Mouse (Mus musculus): ENCODE data around the gene Slc44a5. TPM values are rescaled to one million over a fixed set of nuclear protein-coding genes. Genes with fewer than 3 reads are reported as not detected.
A peak's percentile ranks its signal among the peaks of the same experiment; 100 is the strongest.

Slc44a5 gene
- polyA plus RNA-seq, 1 experiment from 2014 or later = 0.97 TPM

GRCm38 (mm10) chr3:154182987-154183386 is 209.8 kb downstream of the Slc44a5 start:
- no peak overlapping the region for H3K9ac ChIP-seq
- no peaks in the 10 kb centered on the region for H3K36me3 ChIP-seq
- no peak overlapping the region for H3K4me2 ChIP-seq (replicated peaks)
- no peak overlapping the region for H3K27ac ChIP-seq
- no peaks in the 10 kb centered on the region for H3K27me3 ChIP-seq (replicated peaks)
- H3K9me3 ChIP-seq = no peaks in the 10 kb centered on the region
- 87% methylated on average over 7 of the region's 7 CpGs for WGBS
- no peak for ATAC-seq
- H3K4me1 ChIP-seq (replicated peaks) = no peaks in the 10 kb centered on the region
- no peak overlapping the region for H3K4me3 ChIP-seq (replicated peaks)

GRCm38 (mm10) chr3:154183957-154184356 is 210.7 kb downstream of the Slc44a5 start:
- Histone ChIP-seq H3K4me1 (replicated peaks) (no peaks in the 10 kb centered on the region; the same call in 1 of the 2 replicates), H3K4me2 (replicated peaks) (no peak overlapping the region)

GRCm38 (mm10) chr3:154188668-154189067 is 215.4 kb downstream of the Slc44a5 start:
- Histone ChIP-seq H3K4me3 (replicated peaks) (no peak overlapping the region), H3K27ac (no peak overlapping the region), H3K4me2 (replicated peaks) (no peak overlapping the region), H3K36me3 (no peaks in the 10 kb centered on the region), H3K9me3 (no peaks in the 10 kb centered on the region), H3K9ac (no peak overlapping the region), H3K27me3 (replicated peaks) (no peaks in the 10 kb centered on the region), H3K4me1 (replicated peaks) (peaks cover 12% of the 10 kb centered on the region)
- WGBS = 32% methylated on average over 9 of the region's 9 CpGs
- no peak for ATAC-seq

More at GRCm38 (mm10) chr3:154183957-154184356, 210.7 kb downstream of the Slc44a5 start:
- no peaks in the 10 kb centered on the region for H3K36me3 ChIP-seq
- no peak overlapping the region for H3K9ac ChIP-seq
- no peaks in the 10 kb centered on the region for H3K9me3 ChIP-seq
- no peaks in the 10 kb centered on the region for H3K27me3 ChIP-seq (replicated peaks)
- H3K27ac ChIP-seq = no peak overlapping the region
- no peak for ATAC-seq
- no peak overlapping the region for H3K4me3 ChIP-seq (replicated peaks)
- WGBS = 71% methylated on average over 9 of the region's 9 CpGs

GRCm38 (mm10) chr3:154192328-154193030 is 219.2 kb downstream of the Slc44a5 start:
- no peaks in the 10 kb centered on the region for H3K27me3 ChIP-seq (replicated peaks)
- H3K36me3 ChIP-seq = no peaks in the 10 kb centered on the region
- WGBS = 22% methylated on average over 13 of the region's 14 CpGs
- no peak overlapping the region for H3K27ac ChIP-seq
- H3K4me1 ChIP-seq (replicated peaks) = peaks cover 15% of the 10 kb centered on the region
- peak; percentile 34 for ATAC-seq
- H3K4me2 ChIP-seq (replicated peaks) = no peak overlapping the region
- no peaks in the 10 kb centered on the region for H3K9me3 ChIP-seq
- no peak overlapping the region for H3K9ac ChIP-seq
- H3K4me3 ChIP-seq (replicated peaks) = no peak overlapping the region

GRCm38 (mm10) chr3:154193189-154193840 is 220.1 kb downstream of the Slc44a5 start:
- Histone ChIP-seq H3K4me2 (replicated peaks) (no peak overlapping the region), H3K4me3 (replicated peaks) (no peak overlapping the region), H3K36me3 (no peaks in the 10 kb centered on the region), H3K4me1 (replicated peaks) (peaks cover 15% of the 10 kb centered on the region), H3K9ac (no peak overlapping the region), H3K27me3 (replicated peaks) (no peaks in the 10 kb centered on the region), H3K27ac (no peak overlapping the region), H3K9me3 (no peaks in the 10 kb centered on the region)
- WGBS = 59% methylated on average over 10 of the region's 10 CpGs
- ATAC-seq = peak; percentile 65

GRCm38 (mm10) chr3:154200422-154200828 is 227.2 kb downstream of the Slc44a5 start:
- Histone ChIP-seq H3K9ac (no peak overlapping the region), H3K4me1 (replicated peaks) (no peaks in the 10 kb centered on the region), H3K9me3 (no peaks in the 10 kb centered on the region), H3K27me3 (replicated peaks) (no peaks in the 10 kb centered on the region), H3K4me2 (replicated peaks) (no peak overlapping the region), H3K36me3 (no peaks in the 10 kb centered on the region), H3K27ac (no peak overlapping the region), H3K4me3 (replicated peaks) (no peak overlapping the region)
- ATAC-seq = no peak
- 36% methylated on average over 8 of the region's 8 CpGs for WGBS

GRCm38 (mm10) chr3:154201796-154202195 is 228.6 kb downstream of the Slc44a5 start:
- WGBS = 91% methylated on average over 12 of the region's 12 CpGs
- ATAC-seq = no peak
- H3K27ac ChIP-seq = no peak overlapping the region
- H3K4me2 ChIP-seq (replicated peaks) = no peak overlapping the region
- H3K9ac ChIP-seq = no peak overlapping the region
- no peaks in the 10 kb centered on the region for H3K4me1 ChIP-seq (replicated peaks)
- no peaks in the 10 kb centered on the region for H3K36me3 ChIP-seq
- H3K9me3 ChIP-seq = no peaks in the 10 kb centered on the region
- H3K4me3 ChIP-seq (replicated peaks) = no peak overlapping the region
- H3K27me3 ChIP-seq (replicated peaks) = no peaks in the 10 kb centered on the region

GRCm38 (mm10) chr3:154202383-154202782 is 229.1 kb downstream of the Slc44a5 start:
- no peaks in the 10 kb centered on the region for H3K9me3 ChIP-seq
- H3K27ac ChIP-seq = no peak overlapping the region
- WGBS = 85% methylated on average over 13 of the region's 13 CpGs
- no peaks in the 10 kb centered on the region for H3K36me3 ChIP-seq
- no peak for ATAC-seq
- H3K9ac ChIP-seq = no peak overlapping the region
- H3K4me2 ChIP-seq (replicated peaks) = no peak overlapping the region
- no peaks in the 10 kb centered on the region for H3K4me1 ChIP-seq (replicated peaks)
- no peaks in the 10 kb centered on the region for H3K27me3 ChIP-seq (replicated peaks)
- no peak overlapping the region for H3K4me3 ChIP-seq (replicated peaks)

GRCm38 (mm10) chr3:154208479-154208878 is 235.2 kb downstream of the Slc44a5 start:
- no peak overlapping the region for H3K4me3 ChIP-seq (replicated peaks)
- H3K9me3 ChIP-seq = no peaks in the 10 kb centered on the region
- H3K27me3 ChIP-seq (replicated peaks) = no peaks in the 10 kb centered on the region
- ATAC-seq = no peak
- no peaks in the 10 kb centered on the region for H3K4me1 ChIP-seq (replicated peaks)
- H3K36me3 ChIP-seq = no peaks in the 10 kb centered on the region
- WGBS = 87% methylated on average over 2 of the region's 2 CpGs
- no peak overlapping the region for H3K4me2 ChIP-seq (replicated peaks)
- H3K27ac ChIP-seq = no peak overlapping the region
- no peak overlapping the region for H3K9ac ChIP-seq

GRCm38 (mm10) chr3:154209201-154209754 is 236.0 kb downstream of the Slc44a5 start:
- Histone ChIP-seq H3K27me3 (replicated peaks) (no peaks in the 10 kb centered on the region), H3K36me3 (no peaks in the 10 kb centered on the region), H3K4me3 (replicated peaks) (no peak overlapping the region), H3K9me3 (no peaks in the 10 kb centered on the region), H3K4me1 (replicated peaks) (no peaks in the 10 kb centered on the region), H3K4me2 (replicated peaks) (no peak overlapping the region), H3K9ac (no peak overlapping the region), H3K27ac (no peak overlapping the region)
- ATAC-seq = no peak
- WGBS = 22% methylated on average over 4 of the region's 4 CpGs

- Histone ChIP-seq H3K4me2 (replicated peaks) (no peak overlapping the region), H3K4me3 (replicated peaks) (no peak overlapping the region), H3K27ac (no peak overlapping the region), H3K4me1 (replicated peaks) (no peaks in the 10 kb centered on the region), H3K9me3 (no peaks in the 10 kb centered on the region), H3K27me3 (replicated peaks) (no peaks in the 10 kb centered on the region), H3K9ac (no peak overlapping the region), H3K36me3 (no peaks in the 10 kb centered on the region)
- no peak for ATAC-seq
- 25% methylated on average over 4 of the region's 4 CpGs for WGBS
These were observed 236.7 kb downstream of the Slc44a5 start for GRCm38 (mm10) chr3:154209776-154210430.

- Histone ChIP-seq H3K36me3 (no peaks in the 10 kb centered on the region), H3K4me3 (replicated peaks) (no peak overlapping the region), H3K9me3 (no peaks in the 10 kb centered on the region), H3K27ac (no peak overlapping the region), H3K4me1 (replicated peaks) (no peaks in the 10 kb centered on the region), H3K4me2 (replicated peaks) (no peak overlapping the region), H3K9ac (no peak overlapping the region), H3K27me3 (replicated peaks) (no peaks in the 10 kb centered on the region)
- 54% methylated on average over 10 of the region's 10 CpGs for WGBS
- ATAC-seq = no peak
These were observed 237.3 kb downstream of the Slc44a5 start for GRCm38 (mm10) chr3:154210431-154211055.

Data from intestine, embryonic 15.5 days (tissue).